Mouse (Mus musculus) adipocyte (in vitro differentiated cells): ENCODE results near the gene Tada2a.

Source experiments
- DNase-seq: peaks from one replicate; pipeline ENCODE4 v3.0.0-alpha.2; 2016; ENCODE audit warnings: low spot score

Gene Tada2a

DNA sequence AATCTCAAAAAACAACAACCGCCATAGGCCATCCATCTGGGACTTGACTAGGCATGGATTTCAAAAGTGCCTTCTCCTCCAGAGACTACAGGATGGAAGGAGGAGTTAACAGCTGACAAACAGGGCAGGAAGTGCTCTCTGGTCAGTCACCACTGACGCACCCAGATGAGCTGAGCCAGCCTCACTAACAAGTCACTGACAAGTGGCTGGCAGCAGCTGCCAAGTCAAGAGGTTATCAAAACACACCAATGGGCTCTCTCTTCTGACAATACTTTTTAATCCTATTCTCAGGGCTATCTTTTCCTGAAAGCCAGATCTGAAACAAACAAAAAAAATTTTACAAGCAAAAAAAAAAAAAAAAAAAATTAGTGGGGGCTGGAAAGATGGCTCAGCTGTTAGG, 66.6 kb downstream of the Tada2a start:
- peak; percentile 88 for DNase-seq

GRCm38 (mm10) chr11:84061881-84062280, 67.5 kb downstream of the Tada2a start:
- DNase-seq, result no peak

DNA sequence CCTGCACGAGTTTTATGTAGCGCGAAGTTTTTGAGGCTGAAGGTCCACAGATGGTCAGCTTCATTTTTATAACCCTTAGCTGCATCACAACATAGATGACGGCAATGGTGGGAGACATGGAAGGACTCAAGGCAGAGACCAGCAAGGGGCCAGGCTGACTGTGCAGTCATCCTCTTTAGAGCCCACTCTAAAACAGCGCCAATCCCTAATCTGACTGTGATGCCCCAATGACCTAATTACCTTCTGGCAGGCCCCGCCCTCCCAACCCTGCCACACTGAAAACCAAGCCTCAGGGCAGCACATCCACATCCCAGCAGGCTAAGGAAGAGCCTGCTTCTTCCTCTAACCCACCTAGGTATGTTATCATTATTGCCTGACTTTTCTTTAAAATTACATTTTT, 68.8 kb downstream of the Tada2a start:
- DNase-seq, result no peak

DNA sequence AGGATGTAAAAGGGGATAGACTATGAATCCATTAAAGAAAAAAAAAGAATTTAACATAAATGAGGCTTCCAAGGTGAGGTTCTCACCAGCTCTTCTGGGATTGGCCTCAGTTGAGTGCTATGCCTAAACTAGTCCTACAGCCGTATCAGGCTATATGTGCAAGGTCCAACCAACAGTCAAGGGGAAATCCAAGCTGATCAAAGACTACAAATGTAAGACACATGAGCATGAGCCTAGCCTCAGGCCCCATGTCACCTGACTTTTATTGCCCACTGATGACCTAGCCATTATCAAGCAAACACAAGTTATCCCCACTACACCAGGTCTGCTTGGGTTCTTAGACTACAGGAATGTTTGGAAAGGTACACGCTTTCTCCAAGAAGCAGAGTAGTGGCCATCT, 69.6 kb downstream of the Tada2a start:
- no peak for DNase-seq

DNA sequence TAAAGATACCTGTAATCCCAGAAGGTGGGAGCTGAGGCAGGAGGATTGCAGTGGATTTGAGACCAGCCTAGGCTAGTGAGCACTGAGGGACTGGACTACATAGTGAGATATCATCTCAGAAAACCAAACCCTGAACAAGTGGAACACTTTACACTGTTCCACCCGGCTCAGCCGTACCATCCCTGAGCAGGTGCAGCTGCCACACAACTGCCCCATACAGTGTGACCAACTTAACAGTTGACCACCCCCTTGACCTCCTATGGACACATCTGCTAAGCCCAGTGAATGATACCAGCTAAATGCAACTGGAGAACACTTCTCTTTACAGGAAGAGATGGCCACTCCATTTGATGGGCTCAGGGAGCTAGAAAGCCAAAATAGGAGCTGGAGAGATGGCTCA, 72.0 kb downstream of the Tada2a start:
- no peak for DNase-seq

DNA sequence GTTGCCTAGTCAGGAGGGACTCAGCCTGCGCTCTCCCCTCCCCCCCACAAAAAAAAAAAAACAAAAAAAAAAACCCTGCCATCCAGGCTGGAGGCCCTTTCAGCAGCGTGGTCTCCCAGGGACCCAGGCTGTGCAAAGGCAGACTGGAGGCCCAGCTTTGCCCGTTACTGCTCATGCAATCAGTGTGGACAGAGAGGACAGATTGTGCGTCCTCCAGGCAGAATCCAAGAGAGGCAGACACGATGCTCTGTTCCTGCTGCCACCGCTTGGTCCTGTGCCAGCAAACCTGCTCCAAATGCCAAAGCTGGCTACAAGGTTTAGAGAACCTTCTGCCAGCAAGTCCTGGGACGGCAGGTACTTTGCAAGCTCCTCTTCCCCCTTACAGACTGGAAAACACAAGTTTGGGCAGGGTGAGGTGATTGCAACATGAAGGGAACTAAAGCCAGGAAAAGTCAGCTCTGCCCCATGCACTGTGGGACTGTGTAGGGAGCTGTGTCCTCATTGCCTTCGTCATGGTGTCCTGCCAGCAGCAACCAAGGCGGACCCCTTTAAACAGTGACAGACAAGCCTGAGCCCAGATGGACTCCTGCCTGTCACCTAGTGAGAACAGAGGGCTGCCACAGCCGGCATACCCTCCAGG, 75.8 kb downstream of the Tada2a start:
- peak; percentile 79 for DNase-seq

DNA sequence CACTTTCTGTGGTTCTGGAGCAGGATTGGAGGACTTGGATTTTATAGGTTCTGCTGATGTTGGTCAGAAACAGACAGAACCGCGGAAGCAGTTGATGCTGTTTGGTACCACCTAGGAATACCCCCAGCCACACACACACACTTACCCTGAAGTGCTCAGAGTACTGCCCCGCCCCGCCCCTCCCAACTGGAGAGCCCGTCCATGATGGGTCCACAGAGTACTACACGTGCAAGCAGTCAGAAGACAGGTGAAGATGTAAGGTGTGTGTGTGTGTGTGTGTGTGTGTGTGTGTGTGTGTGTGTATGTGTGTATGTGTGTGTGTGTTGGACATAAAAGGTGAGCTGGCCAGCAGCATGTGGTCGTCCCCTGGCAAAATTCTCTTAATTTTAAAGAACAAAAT, 76.3 kb downstream of the Tada2a start:
- no peak for DNase-seq

GRCm38 (mm10) chr11:84048411-84048810, 81.0 kb downstream of the Tada2a start:
- DNase-seq, result no peak

- no peak for DNase-seq
Measured at GRCm38 (mm10) chr11:84047270-84047669, 82.1 kb downstream of the Tada2a start.

DNA sequence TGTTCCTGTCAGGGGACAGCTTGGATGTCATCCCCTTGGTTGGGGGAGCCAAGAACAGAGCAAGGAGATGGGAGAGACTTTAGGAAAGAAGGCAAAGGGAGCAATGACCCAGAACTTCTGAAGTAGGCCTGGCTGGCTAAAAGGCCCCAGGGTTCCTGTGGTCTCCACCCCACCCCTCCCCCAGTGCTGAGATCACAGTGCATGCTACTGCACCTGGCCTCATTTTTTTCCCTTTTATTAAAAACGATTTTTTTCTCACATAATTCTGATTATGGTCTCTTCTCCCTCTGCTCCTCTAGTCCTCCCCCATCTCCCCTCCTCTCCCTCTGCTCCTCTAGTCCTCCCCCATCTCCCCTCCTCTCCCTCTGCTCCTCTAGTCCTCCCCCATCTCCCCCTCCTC, 84.4 kb downstream of the Tada2a start:
- no peak for DNase-seq

DNA sequence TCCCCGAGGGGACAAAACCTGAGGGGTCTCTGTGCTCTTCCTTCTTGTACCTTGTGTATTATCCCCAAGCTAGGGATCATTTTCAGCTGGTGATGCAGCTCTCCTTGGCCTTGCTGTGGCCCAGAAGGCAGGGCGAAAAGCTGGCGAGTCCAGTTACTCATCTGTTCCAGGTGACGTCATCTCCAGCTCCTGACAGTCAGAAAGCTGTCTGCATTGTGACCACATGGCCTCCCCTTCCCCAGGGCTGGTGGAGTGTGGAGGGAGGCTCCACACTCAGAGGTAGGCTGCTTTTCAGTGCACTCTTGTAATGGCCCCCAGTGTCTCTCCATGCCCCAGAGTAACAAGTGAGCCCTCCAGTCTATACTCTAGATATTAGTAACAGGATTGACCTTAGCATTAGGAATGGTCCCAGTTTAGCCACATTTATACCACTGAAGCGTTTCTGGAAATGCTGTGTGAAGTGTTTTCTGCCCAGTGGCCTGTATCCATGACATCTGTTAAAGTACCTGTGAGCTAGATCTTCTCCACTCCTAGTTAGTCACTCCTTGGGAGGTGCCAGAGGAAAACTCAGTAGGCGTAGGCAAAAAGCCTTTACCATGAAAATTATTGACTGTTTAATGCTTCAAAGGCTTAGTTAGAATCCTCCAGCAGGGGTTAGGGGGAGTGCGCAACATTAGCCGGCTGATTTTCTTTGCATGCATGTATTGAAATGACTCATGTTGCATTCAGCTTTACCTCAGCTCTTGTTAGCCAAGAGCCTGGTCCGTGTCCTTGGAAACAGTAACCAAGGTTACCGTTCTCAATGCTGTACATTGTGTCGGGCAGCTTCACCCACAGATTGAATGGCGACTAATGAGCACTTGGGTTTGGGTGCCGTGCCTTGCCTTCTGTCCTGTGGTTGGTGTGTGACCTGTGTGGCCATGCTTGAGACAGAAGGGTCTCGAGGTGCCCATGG, 86.3 kb downstream of the Tada2a start:
- peak; percentile 27 for DNase-seq

- no peak for DNase-seq
Measured at GRCm38 (mm10) chr11:84040621-84041020, 88.8 kb downstream of the Tada2a start.

- DNase-seq, result no peak
Measured at GRCm38 (mm10) chr11:84033671-84034070, 95.7 kb downstream of the Tada2a start.

DNA sequence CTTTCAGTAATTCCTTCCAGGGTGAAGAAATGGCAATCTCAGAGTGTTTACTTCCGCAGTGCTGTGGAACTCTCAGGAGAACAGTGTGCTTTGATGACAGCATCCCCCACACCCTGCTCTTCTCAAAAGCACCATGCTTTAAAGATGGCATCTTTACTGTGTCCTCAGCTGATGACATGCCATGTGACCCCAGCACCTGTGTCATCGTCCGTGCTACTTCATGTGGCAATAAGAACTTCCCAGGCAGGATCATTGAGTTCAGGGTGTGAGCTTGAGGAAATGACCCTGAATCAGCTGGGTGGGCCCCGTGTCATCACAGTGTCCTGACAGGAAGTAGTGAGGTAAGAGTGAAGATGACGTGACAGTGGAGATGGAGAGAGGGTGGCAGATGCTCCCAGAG, 96.8 kb downstream of the Tada2a start:
- no peak for DNase-seq

GRCm38 (mm10) chr11:84031971-84032370, 97.4 kb downstream of the Tada2a start:
- DNase-seq, result peak; percentile 66
